Comparison of ENCODE assay signal across 21 mouse cellular contexts in genomic region chr7:46246876-46247275, GRCm38 (mm10). TPM values are rescaled to one million over a fixed set of nuclear protein-coding genes. Genes with fewer than 3 reads are reported as not detected.
DNase-seq lines count a peak whose midpoint lies in the region; ATAC-seq and TF ChIP-seq lines count a peak whose summit lies in the region.
"Had no signal": no experiment of that assay in that cellular context is flagged by ENCODE, and none has a peak within 500 bp of the region (broad histone marks: within the 10 kb centered on the region; RNA-seq: fewer than 3 reads in every experiment).

No protein-coding gene starts in this region.

- H3K4me2 ChIP-seq in hindbrain, postnatal 0 days (ENCODE audit: low read depth, low read length), result no peak overlapping the region
- no peak overlapping the region for H3K4me2 ChIP-seq in hindbrain, embryonic 11.5 days (replicated peaks; ENCODE audit: low read depth, low read length)
- H3K4me2 ChIP-seq: forebrain, embryonic 13.5 days; hindbrain, embryonic 14.5 days had no signal

- no peak overlapping the region for H3K9ac ChIP-seq in hindbrain, postnatal 0 days (replicated peaks; ENCODE audit: low read length)
- H3K9ac ChIP-seq in hindbrain, embryonic 11.5 days (ENCODE audit: low read depth, low read length), result no peak overlapping the region
- H3K9ac ChIP-seq: forebrain, embryonic 13.5 days; forebrain, postnatal 0 days; hindbrain, embryonic 14.5 days had no signal

- DNase-seq in hindbrain, postnatal 0 days (ENCODE audit: low spot score), result no peak
- DNase-seq in hindbrain, embryonic 11.5 days (ENCODE audit: low spot score), result no peak
- DNase-seq in 416B (ENCODE audit: low read depth), result peak; percentile 6
- peak; percentile 15 for DNase-seq in adrenal gland, postnatal 10 days
- DNase-seq in spleen, postnatal 36 days (ENCODE audit: low spot score in 2 of 2), result no peak
- no peak for DNase-seq in spleen, postnatal 4 days (ENCODE audit: low spot score in 2 of 2)
- DNase-seq: cerebellum, adult 2 months; cerebellum, postnatal 10 days; forebrain, postnatal 0 days; gastrocnemius, postnatal 36 days; heart, adult 18-20 months; heart, postnatal 14 days; kidney, adult 11 months; kidney, adult 9 months had no signal

- H3K27me3 ChIP-seq in hindbrain, postnatal 0 days (ENCODE audit: insufficient read depth, low read length), result no peaks in the 10 kb centered on the region
- no peaks in the 10 kb centered on the region for H3K27me3 ChIP-seq in hindbrain, embryonic 11.5 days (ENCODE audit: control insufficient read depth, insufficient read depth, low read length)
- H3K27me3 ChIP-seq: forebrain, embryonic 13.5 days had no signal

- no peaks in the 10 kb centered on the region for H3K36me3 ChIP-seq in hindbrain, postnatal 0 days (ENCODE audit: insufficient read depth, low read length)
- no peaks in the 10 kb centered on the region for H3K36me3 ChIP-seq in hindbrain, embryonic 11.5 days (ENCODE audit: control insufficient read depth, insufficient read depth, low read length)
- H3K36me3 ChIP-seq: embryonic facial prominence, embryonic 10.5 days; heart, embryonic 10.5 days had no signal

- ATAC-seq in hindbrain, postnatal 0 days, result no peak
- ATAC-seq in hindbrain, embryonic 11.5 days (ENCODE audit: low FRiP score), result no peak
- ATAC-seq: forebrain, embryonic 13.5 days; forebrain, postnatal 0 days had no signal

- H3K4me1 ChIP-seq in hindbrain, postnatal 0 days (ENCODE audit: insufficient read depth, low read length), result no peaks in the 10 kb centered on the region
- H3K4me1 ChIP-seq in hindbrain, embryonic 11.5 days (replicated peaks; ENCODE audit: control insufficient read depth, insufficient read depth, low read length), result no peaks in the 10 kb centered on the region
- H3K4me1 ChIP-seq: embryonic facial prominence, embryonic 10.5 days; forebrain, embryonic 13.5 days had no signal

- no peak overlapping the region for H3K27ac ChIP-seq in hindbrain, postnatal 0 days
- H3K27ac ChIP-seq in hindbrain, embryonic 11.5 days (ENCODE audit: low read depth, low read length), result no peak overlapping the region
- H3K27ac ChIP-seq: embryonic facial prominence, embryonic 10.5 days; forebrain, embryonic 13.5 days; heart, embryonic 10.5 days; hindbrain, embryonic 14.5 days had no signal

- H3K9me3 ChIP-seq in hindbrain, postnatal 0 days (ENCODE audit: low read length), result no peaks in the 10 kb centered on the region
- no peaks in the 10 kb centered on the region for H3K9me3 ChIP-seq in hindbrain, embryonic 11.5 days (ENCODE audit: control insufficient read depth, low read length)
- H3K9me3 ChIP-seq: embryonic facial prominence, embryonic 10.5 days; forebrain, embryonic 13.5 days; heart, embryonic 10.5 days had no signal

- TF ChIP-seq CTCF in hindbrain, postnatal 0 days (IDR thresholded peaks at IDR 0.05; ENCODE audit: low read depth), result 0 out of 2 replicates have a peak, but pooled peaks have one; percentile 10

- no peak overlapping the region for H3K4me3 ChIP-seq in hindbrain, postnatal 0 days (ENCODE audit: low read length)
- no peak overlapping the region for H3K4me3 ChIP-seq in hindbrain, embryonic 11.5 days (ENCODE audit: low read depth, low read length)
- H3K4me3 ChIP-seq: embryonic facial prominence, embryonic 10.5 days; forebrain, embryonic 13.5 days; heart, embryonic 10.5 days had no signal

RNA-seq across cellular contexts. Expression of gene Otog, which starts 6.1 kb away (rescaled TPM):
- total RNA-seq in hindbrain, postnatal 0 days (2014; rRNA removed), result under 0.01 TPM in 1 of 2 replicates, not detected in the other
- 0.04 TPM in 1 of 2 replicates, not detected in the other for polyA plus RNA-seq in hindbrain, postnatal 0 days (2015; fragmentation: Nextera tagmentation; extraction: Ambion mirVana)
- polyA plus RNA-seq in hindbrain, embryonic 11.5 days (2014; fragmentation: Nextera tagmentation; extraction: Ambion mirVana), result 0.45 and 0.71 TPM in 2 replicates
- total RNA-seq in adrenal gland, postnatal 10 days (2021), result under 1 TPM; 0.06 to 0.09 TPM
- total RNA-seq: forebrain, postnatal 0 days; heart, postnatal 14 days; hematopoietic stem cell, adult 5-6 weeks had no signal
- polyA plus RNA-seq: forebrain, embryonic 13.5 days; heart, embryonic 10.5 days; heart, embryonic 14.5 days had no signal

RNA-seq across cellular contexts. Expression of gene Ush1c, which starts 8.6 kb away (rescaled TPM):
- 1.7 TPM in 1 of 2 replicates, not detected in the other for total RNA-seq in hindbrain, postnatal 0 days (2014; rRNA removed)
- 1.5 and 1.6 TPM in 2 replicates for polyA plus RNA-seq in hindbrain, postnatal 0 days (2015; fragmentation: Nextera tagmentation; extraction: Ambion mirVana)
- polyA plus RNA-seq in hindbrain, embryonic 11.5 days (2014; fragmentation: Nextera tagmentation; extraction: Ambion mirVana), result 3.0 and 3.4 TPM in 2 replicates
- total RNA-seq in adrenal gland, postnatal 10 days (2021), result 1 to 10 TPM; 2.0 to 2.3 TPM
- total RNA-seq: CH12.LX; hematopoietic stem cell, adult 5-6 weeks had no signal

Comparison
In these comparisons a context has a peak if more than half of its experiments do, and no peak if none do; other contexts are left out.
1. DNase-seq: peak in 416B (single experiment) and adrenal gland, postnatal 10 days (single experiment); none in hindbrain, postnatal 0 days (single experiment), hindbrain, embryonic 11.5 days (single experiment), spleen, postnatal 36 days (0 of 2) and spleen, postnatal 4 days (0 of 2).